Mouse (Mus musculus) ES-E14 (cell line): ENCODE measurements at regions not wholly inside any gene's neighbourhood (a gene's known extent, or its start where the extent isn't known, plus 50 kb on each side); places are given as distances from the start of the nearest gene placed in this dataset.

Source experiments
- CHD2 ChIP-seq: IDR thresholded peaks from 2 replicates; pipeline ENCODE4 v1.6.1; 2014; ENCODE audit warnings: mild to moderate bottlenecking, low read depth, low read length, inconsistent platforms
- MAFK ChIP-seq: IDR thresholded peaks from 2 replicates; pipeline ENCODE4 v1.6.1; 2014; ENCODE audit warnings: mild to moderate bottlenecking, low read depth, low read length, inconsistent platforms; ENCODE audit not compliant: insufficient read depth
- ZC3H11A ChIP-seq: IDR thresholded peaks from 2 replicates; pipeline ENCODE4 v1.6.1; 2012; ENCODE audit warnings: low read depth, mild to moderate bottlenecking, inconsistent platforms, low read length, borderline replicate concordance
- ZNF384 ChIP-seq: IDR thresholded peaks from 2 replicates; pipeline ENCODE4 v1.6.1; 2012; ENCODE audit warnings: low read depth, low read length, inconsistent platforms

DNA sequence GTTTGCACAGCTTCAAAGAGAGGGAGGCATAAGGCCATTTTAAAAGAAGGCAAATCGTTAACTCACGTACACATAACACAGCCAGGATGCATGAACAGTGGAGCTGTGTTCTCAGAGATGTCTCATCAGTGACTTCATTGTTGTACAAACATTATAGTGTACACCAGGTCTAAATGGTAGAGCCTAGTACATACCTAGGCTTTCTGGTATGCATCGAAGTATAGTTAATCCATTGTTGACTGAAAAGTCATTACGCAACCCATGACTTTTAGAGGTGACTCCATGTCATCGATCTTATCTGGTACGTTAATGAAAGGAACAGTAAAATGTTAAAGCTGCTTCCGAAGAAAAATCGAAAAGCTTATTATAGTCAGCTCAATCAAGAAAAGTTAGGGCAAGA lies 198.7 kb downstream of the Snx19 start:
- TF ChIP-seq CHD2: no peak
- no peak for TF ChIP-seq ZC3H11A
- no peak for TF ChIP-seq ZNF384
- no peak for TF ChIP-seq MAFK
